In genomic region chr11:22875279-22875678, GRCm38 (mm10) we compare ENCODE assay signal across 19 mouse cellular contexts. TPM values are rescaled to one million over a fixed set of nuclear protein-coding genes. Genes with fewer than 3 reads are reported as not detected.
DNase-seq lines count a peak whose midpoint lies in the region; ATAC-seq and TF ChIP-seq lines count a peak whose summit lies in the region.
"Had no signal": no experiment of that assay in that cellular context is flagged by ENCODE, and none has a peak within 500 bp of the region (broad histone marks: within the 10 kb centered on the region; RNA-seq: fewer than 3 reads in every experiment).

No protein-coding gene starts in this region.

- 0 out of 2 replicates have a peak overlapping the region, but pooled peaks have one; percentile 45 for H3K27ac ChIP-seq in hindbrain, embryonic 12.5 days
- H3K27ac ChIP-seq in hindbrain, embryonic 11.5 days (ENCODE audit: low read depth, low read length), result no peak overlapping the region
- H3K27ac ChIP-seq in forebrain, embryonic 14.5 days (ENCODE audit: low read depth, low read length), result no peak overlapping the region
- peak overlapping the region; percentile 74 for H3K27ac ChIP-seq in midbrain, embryonic 15.5 days
- H3K27ac ChIP-seq: heart, embryonic 10.5 days; liver, embryonic 12.5 days; lung, embryonic 15.5 days had no signal

- peak; percentile 56 for ATAC-seq in hindbrain, embryonic 12.5 days (ENCODE audit: low FRiP score)
- no peak for ATAC-seq in hindbrain, embryonic 11.5 days (ENCODE audit: low FRiP score)
- peak; percentile 37; the same call in 1 of the 2 replicates for ATAC-seq in forebrain, embryonic 14.5 days
- ATAC-seq in midbrain, embryonic 15.5 days (replicated peaks), result peak; percentile 94
- no peak for ATAC-seq in CD4-positive, CD25-positive, alpha-beta regulatory T cell, adult 4 months
- ATAC-seq in granulocyte monocyte progenitor cell, adult 5-6 weeks (replicated peaks; ENCODE audit: poor library complexity, severe bottlenecking), result no peak
- ATAC-seq: intestine, postnatal 0 days; liver, embryonic 12.5 days had no signal

- H3K36me3 ChIP-seq in hindbrain, embryonic 12.5 days, result no peaks in the 10 kb centered on the region
- no peaks in the 10 kb centered on the region for H3K36me3 ChIP-seq in hindbrain, embryonic 11.5 days (ENCODE audit: control insufficient read depth, insufficient read depth, low read length)
- H3K36me3 ChIP-seq in forebrain, embryonic 14.5 days (ENCODE audit: control insufficient read depth, insufficient read depth, low read length), result no peaks in the 10 kb centered on the region
- H3K36me3 ChIP-seq in midbrain, embryonic 15.5 days (replicated peaks), result no peaks in the 10 kb centered on the region
- H3K36me3 ChIP-seq: heart, embryonic 10.5 days; liver, embryonic 12.5 days; lung, embryonic 15.5 days had no signal

- no peaks in the 10 kb centered on the region for H3K9me3 ChIP-seq in hindbrain, embryonic 12.5 days (replicated peaks)
- no peaks in the 10 kb centered on the region for H3K9me3 ChIP-seq in hindbrain, embryonic 11.5 days (ENCODE audit: control insufficient read depth, low read length)
- H3K9me3 ChIP-seq in forebrain, embryonic 14.5 days (replicated peaks; ENCODE audit: control insufficient read depth, low read length), result no peaks in the 10 kb centered on the region
- no peaks in the 10 kb centered on the region for H3K9me3 ChIP-seq in midbrain, embryonic 15.5 days
- H3K9me3 ChIP-seq: heart, embryonic 10.5 days; liver, embryonic 12.5 days; lung, embryonic 15.5 days had no signal

- 69% methylated on average over 4 of the region's 4 CpGs for WGBS in hindbrain, embryonic 12.5 days
- WGBS in hindbrain, embryonic 11.5 days, result 74% methylated on average over 4 of the region's 4 CpGs
- 67% methylated on average over 4 of the region's 4 CpGs for WGBS in forebrain, embryonic 14.5 days
- 38% methylated on average over 4 of the region's 4 CpGs for WGBS in midbrain, embryonic 15.5 days

- DNase-seq in hindbrain, embryonic 11.5 days (ENCODE audit: low spot score), result no peak
- DNase-seq in brain, embryonic 14.5 days (ENCODE audit: low read depth), result peak; percentile 71
- no peak for DNase-seq in forebrain, embryonic 14.5 days (ENCODE audit: low spot score)
- no peak for DNase-seq in cerebellum, adult 11-12 months
- DNase-seq: adrenal gland, adult 2 months; cerebellum, adult 8-10 months; gastrocnemius, postnatal 14 days; heart, postnatal 36 days; kidney, postnatal 36 days; left cerebral cortex, postnatal 4 days; thymus, adult 18-20 months had no signal

- TF ChIP-seq POLR2A in brain, embryonic 14.5 days (IDR thresholded peaks at IDR 0.05; ENCODE audit: borderline replicate concordance, extremely low read depth, insufficient read depth, insufficient read length, poor library complexity, severe bottlenecking), result no peak

- no peak overlapping the region for H3K4me2 ChIP-seq in hindbrain, embryonic 12.5 days (replicated peaks)
- H3K4me2 ChIP-seq in hindbrain, embryonic 11.5 days (replicated peaks; ENCODE audit: low read depth, low read length), result no peak overlapping the region
- H3K4me2 ChIP-seq in forebrain, embryonic 14.5 days (ENCODE audit: low read length), result no peak overlapping the region
- H3K4me2 ChIP-seq in midbrain, embryonic 15.5 days, result no peak overlapping the region
- H3K4me2 ChIP-seq: liver, embryonic 12.5 days; lung, embryonic 15.5 days had no signal

- H3K4me1 ChIP-seq in hindbrain, embryonic 12.5 days, result no peaks in the 10 kb centered on the region
- no peaks in the 10 kb centered on the region for H3K4me1 ChIP-seq in hindbrain, embryonic 11.5 days (replicated peaks; ENCODE audit: control insufficient read depth, insufficient read depth, low read length)
- no peaks in the 10 kb centered on the region for H3K4me1 ChIP-seq in forebrain, embryonic 14.5 days (ENCODE audit: control insufficient read depth, insufficient read depth, low read length)
- peaks cover 25% of the 10 kb centered on the region for H3K4me1 ChIP-seq in midbrain, embryonic 15.5 days
- H3K4me1 ChIP-seq: heart, embryonic 10.5 days had no signal

- H3K27me3 ChIP-seq in hindbrain, embryonic 12.5 days, result no peaks in the 10 kb centered on the region
- no peaks in the 10 kb centered on the region for H3K27me3 ChIP-seq in hindbrain, embryonic 11.5 days (ENCODE audit: control insufficient read depth, insufficient read depth, low read length)
- H3K27me3 ChIP-seq in forebrain, embryonic 14.5 days (replicated peaks; ENCODE audit: control insufficient read depth, insufficient read depth, low read length), result no peaks in the 10 kb centered on the region
- H3K27me3 ChIP-seq in midbrain, embryonic 15.5 days (replicated peaks), result no peaks in the 10 kb centered on the region
- H3K27me3 ChIP-seq: liver, embryonic 12.5 days; lung, embryonic 15.5 days had no signal

- H3K4me3 ChIP-seq in hindbrain, embryonic 12.5 days, result no peak overlapping the region
- H3K4me3 ChIP-seq in hindbrain, embryonic 11.5 days (ENCODE audit: low read depth, low read length), result no peak overlapping the region
- no peak overlapping the region for H3K4me3 ChIP-seq in forebrain, embryonic 14.5 days (ENCODE audit: low read depth, low read length)
- no peak overlapping the region for H3K4me3 ChIP-seq in midbrain, embryonic 15.5 days
- H3K4me3 ChIP-seq: heart, embryonic 10.5 days; liver, embryonic 12.5 days; lung, embryonic 15.5 days had no signal

- H3K9ac ChIP-seq in hindbrain, embryonic 12.5 days, result no peak overlapping the region
- no peak overlapping the region for H3K9ac ChIP-seq in hindbrain, embryonic 11.5 days (ENCODE audit: low read depth, low read length)
- H3K9ac ChIP-seq in forebrain, embryonic 14.5 days (ENCODE audit: low read length), result no peak overlapping the region
- H3K9ac ChIP-seq in midbrain, embryonic 15.5 days, result no peak overlapping the region
- H3K9ac ChIP-seq: liver, embryonic 12.5 days; lung, embryonic 15.5 days had no signal

- no peak for TF ChIP-seq CTCF in brain, embryonic 14.5 days (IDR thresholded peaks at IDR 0.05; ENCODE audit: borderline replicate concordance, extremely low read depth, insufficient read depth, insufficient read length)

RNA-seq across cellular contexts. Expression of gene B3gnt2, which starts 14.5 kb away (rescaled TPM):
- 3.4 and 4.7 TPM in 2 replicates for polyA plus RNA-seq in hindbrain, embryonic 12.5 days (2016; fragmentation: Nextera tagmentation; extraction: Ambion mirVana)
- polyA plus RNA-seq in hindbrain, embryonic 11.5 days (2014; fragmentation: Nextera tagmentation; extraction: Ambion mirVana), result 1.7 and 3.0 TPM in 2 replicates
- polyA plus RNA-seq in brain, embryonic 14.5 days (2012; rRNA removed), result 2.0 and 2.3 TPM in 2 replicates
- 2.3 and 3.8 TPM in 2 replicates for polyA plus RNA-seq in forebrain, embryonic 14.5 days (2014; fragmentation: Nextera tagmentation; extraction: Ambion mirVana)
- 2.0 and 3.6 TPM in 2 replicates for polyA plus RNA-seq in midbrain, embryonic 15.5 days (2015; fragmentation: Nextera tagmentation; extraction: Ambion mirVana)
- polyA plus RNA-seq in CD4-positive, CD25-positive, alpha-beta regulatory T cell, adult 4 months (2017; shearing (Covaris generic)), result 10 to 100 TPM in 1 of 2 experiments, 1 to 10 TPM in 1; 7.0 to 16.4 TPM
- 8.6 and 12.3 TPM in 2 replicates for total RNA-seq in granulocyte monocyte progenitor cell, adult 5-6 weeks (2014; fragmentation: Nextera tagmentation)
- total RNA-seq in granulocyte monocyte progenitor cell, adult 5-6 weeks (2017), result 10.6 and 41.3 TPM in 2 replicates

Comparison
In these comparisons a context has a peak if more than half of its experiments do, and no peak if none do; other contexts are left out.
1. ATAC-seq: peak in hindbrain, embryonic 12.5 days (single experiment), forebrain, embryonic 14.5 days (single experiment) and midbrain, embryonic 15.5 days (single experiment); none in hindbrain, embryonic 11.5 days (single experiment), CD4-positive, CD25-positive, alpha-beta regulatory T cell, adult 4 months (single experiment) and granulocyte monocyte progenitor cell, adult 5-6 weeks (single experiment).
2. H3K27ac ChIP-seq: peak in hindbrain, embryonic 12.5 days (single experiment) and midbrain, embryonic 15.5 days (single experiment); none in hindbrain, embryonic 11.5 days (single experiment) and forebrain, embryonic 14.5 days (single experiment).